Mouse (Mus musculus): Measurements from ENCODE around the gene Scfd2.

DNA sequence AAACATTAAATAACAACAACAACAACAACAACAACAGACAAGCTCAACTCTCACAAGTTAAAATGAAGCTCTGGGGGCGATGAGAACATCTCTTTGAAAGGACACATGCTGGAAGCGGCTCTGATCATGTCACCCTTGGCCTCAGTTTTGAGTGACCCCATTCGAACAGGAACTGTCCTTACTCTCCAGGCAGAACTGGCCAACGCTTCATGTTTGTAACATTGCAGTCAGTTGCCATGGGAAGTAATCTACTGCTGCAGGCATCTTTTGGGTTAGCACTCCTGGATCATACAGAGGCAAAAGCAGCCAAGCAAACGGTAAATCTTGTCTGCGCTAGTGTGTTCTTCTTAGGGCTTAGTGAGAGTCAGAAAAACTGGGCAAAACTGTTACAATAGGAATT lies 219.7 kb downstream of the Scfd2 start:
- TF ChIP-seq CTCF (IDR thresholded peaks at IDR 0.05; ENCODE audit: extremely low read depth, insufficient read length, insufficient replicate concordance, low read depth, low read length) (no peak), POLR2A (IDR thresholded peaks at IDR 0.05; ENCODE audit: low read depth, low read length) (no peak)

Measured in small intestine, adult 2 months (tissue).